Mouse (Mus musculus): ENCODE measurements around the gene Coro2b.

Gene Coro2b

DNA sequence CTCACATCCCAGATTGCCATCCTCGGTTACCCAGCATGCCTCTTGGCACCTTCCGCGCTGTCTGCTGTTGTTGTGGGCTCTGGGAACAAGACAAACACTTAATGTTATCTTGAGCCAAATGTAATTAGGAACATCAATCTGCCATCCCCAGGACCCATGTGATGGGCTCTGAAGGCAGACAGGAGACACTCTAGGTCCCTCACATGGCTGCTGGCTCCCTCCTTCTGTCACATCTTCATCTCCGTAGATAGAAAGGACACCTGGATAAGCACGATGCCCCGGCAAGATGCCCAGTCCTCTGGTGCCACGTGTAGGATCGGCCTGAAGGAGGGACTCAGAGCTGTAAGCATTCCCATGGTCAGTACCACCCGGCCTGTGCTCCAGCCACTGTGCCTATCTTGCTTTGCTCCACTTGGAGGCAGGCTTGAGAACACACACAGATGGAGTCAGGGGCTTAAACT, 2.4 kb upstream of the Coro2b start:
- no peak for DNase-seq (ENCODE audit: low spot score)

DNA sequence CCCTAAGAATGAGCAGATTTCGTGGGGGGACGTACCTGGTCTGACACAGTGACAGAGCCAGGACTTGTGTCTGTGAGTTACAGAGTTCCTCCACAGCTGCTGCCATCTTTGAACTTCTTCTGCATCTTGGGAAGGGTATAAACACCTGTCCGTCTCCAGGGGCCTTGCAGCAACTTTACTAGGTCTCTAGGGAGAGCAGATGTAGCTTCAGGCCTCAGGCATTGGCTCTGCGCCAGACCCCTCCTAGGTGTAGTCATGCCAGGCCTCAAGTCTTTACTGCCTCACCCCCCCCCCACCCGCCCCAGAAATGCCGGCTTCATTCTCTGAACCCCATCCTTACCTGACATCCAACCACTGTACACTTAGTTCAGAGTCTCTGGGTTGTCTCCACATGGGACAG, 1.1 kb upstream of the Coro2b start:
- no peak for DNase-seq (ENCODE audit: low spot score)

DNA sequence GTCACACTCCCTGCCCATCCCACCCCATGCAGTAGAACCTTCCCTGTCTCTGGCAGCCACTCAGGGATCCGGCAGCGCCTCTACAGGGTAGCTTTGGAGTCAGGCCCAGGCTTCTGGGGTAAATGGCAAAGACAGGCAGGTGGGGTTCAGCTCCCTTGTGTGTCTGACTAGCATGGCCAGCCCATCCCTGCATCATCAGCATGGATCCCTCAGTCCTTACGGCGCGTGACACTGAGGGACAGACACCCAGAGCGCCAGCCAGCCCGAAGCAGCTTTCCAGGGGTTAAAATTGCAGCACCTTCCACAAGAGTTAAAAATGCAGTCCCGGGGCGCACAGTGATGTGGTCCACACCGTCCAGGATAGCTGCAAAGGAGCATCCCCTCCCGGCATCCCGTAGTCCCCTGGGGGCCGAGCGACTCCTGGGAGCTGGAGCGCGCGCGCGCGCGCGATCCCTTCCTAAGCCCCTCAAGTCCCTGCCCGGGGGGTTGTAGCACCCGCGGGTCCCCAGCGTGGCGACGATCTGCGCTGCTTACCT, 657 bp downstream of the Coro2b start:
- DNase-seq (ENCODE audit: low spot score): no peak

DNA sequence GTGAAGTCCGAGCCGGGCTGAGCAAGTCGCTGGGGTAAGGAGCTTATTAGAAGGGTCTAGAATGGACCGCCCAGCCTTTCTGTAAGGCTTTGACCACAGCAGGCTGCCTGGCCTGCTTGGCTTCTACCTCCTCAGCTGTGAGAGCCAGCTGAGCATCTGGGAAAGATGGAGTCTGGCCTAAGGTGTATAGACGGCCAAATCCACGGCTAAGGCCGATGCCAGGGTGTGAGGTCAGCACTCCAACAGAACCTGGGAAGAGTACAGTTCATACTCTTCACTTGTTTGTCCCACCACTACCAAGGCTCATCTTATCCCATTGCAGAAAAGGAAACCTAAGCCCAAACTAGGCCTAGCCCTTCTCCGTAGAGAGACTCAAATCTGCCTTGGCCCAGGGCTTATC, 1.3 kb downstream of the Coro2b start:
- no peak for DNase-seq (ENCODE audit: low spot score)

DNA sequence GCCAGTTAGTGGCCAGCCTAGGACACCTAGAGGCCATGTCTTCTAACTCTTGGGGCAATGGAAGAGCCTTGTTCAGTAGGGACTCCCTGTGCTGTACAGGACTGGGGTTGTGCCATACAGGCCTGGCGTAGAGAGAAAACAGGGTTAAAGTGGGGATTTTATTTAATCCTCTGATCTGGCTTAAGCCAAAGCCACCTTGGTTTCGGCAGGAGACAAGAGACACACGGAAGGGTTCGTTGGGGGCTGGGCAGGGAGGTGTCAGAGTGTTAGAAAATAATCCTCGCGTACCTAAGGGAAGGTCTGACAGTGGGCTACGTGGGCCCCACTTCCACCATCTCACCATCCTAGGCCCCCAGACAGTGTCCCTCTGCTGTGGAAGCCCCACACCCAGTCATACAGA, 2.2 kb downstream of the Coro2b start:
- no peak for DNase-seq (ENCODE audit: low spot score)

DNA sequence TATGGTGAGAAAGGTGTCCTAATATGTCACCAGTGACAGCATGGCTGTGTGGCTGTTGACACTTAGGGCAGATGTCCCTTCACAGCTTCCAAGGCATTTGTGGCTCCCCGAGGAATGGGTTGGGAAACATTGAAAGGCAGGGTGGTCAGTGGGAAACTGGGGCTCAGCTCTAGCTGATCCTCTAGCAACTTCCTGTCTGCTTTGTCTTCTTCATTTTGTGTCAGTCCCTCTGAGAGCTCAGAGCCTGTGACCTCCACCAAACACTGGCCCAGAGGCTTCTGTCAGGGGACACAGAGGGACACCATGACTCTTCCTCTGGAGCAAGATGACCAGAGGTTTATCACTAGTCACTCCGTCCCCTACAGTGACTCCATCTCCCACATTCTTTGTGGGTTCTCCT, 2.7 kb downstream of the Coro2b start:
- no peak for DNase-seq (ENCODE audit: low spot score)

DNA sequence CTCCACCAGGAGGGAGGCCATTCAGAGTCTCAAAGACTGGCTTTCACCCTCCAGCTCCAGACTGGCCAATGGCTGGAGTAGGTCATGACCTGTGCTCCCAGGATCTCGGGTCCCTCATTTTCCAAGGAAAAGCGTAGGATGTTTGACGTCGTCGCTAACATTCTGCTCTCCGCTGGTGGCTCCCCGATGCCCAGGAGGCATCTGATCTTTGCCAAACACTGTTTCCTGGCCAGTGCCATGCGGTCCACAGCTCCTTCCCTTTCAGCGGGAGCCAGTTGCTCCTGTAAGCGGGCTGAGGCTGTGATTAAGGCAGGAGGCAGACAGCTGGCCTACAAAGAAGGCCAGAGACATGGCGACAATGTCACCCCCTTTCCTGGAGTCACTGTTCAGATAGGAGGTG, 4.0 kb downstream of the Coro2b start:
- DNase-seq (ENCODE audit: low spot score): no peak

DNA sequence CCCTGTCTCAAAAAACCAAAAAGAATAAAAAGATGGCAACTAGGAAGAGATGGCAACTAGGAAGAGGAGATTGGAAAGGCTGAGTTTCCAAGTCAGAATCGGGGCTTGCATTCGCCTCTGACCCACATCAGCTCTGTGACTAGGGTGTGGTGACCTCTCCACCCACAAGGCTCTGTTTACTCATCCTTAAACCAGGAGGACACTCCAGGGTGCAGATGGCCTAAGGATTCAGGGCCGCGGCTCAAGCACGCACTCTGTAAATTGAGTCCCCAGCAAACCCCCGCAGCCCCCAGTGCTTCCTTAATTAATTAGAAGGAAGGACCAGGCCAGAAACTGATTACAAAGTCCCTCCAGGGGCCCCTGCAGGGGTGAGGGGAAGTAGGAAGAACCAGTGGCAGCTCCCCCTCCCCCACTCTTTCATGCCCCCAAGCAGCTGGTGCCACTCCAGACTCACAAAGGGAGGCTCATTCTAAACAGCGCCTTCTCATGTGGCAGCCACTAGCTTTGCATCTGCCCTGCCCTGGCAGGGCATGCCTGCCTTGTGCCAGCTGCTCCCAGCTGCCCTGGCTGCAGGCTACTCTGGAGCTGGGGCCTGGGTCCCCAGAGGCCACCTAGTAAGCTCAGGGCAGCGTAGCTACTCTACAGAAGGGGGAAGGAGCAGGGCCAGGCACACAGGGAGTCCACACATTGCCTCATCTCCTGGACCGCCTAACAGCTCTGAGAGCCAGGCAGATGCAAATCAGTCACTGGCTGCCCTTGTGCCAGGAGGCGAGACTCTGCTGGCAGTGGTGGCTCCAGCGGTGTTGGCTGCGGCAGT, 5.2 kb downstream of the Coro2b start:
- DNase-seq (ENCODE audit: low spot score): no peak

DNA sequence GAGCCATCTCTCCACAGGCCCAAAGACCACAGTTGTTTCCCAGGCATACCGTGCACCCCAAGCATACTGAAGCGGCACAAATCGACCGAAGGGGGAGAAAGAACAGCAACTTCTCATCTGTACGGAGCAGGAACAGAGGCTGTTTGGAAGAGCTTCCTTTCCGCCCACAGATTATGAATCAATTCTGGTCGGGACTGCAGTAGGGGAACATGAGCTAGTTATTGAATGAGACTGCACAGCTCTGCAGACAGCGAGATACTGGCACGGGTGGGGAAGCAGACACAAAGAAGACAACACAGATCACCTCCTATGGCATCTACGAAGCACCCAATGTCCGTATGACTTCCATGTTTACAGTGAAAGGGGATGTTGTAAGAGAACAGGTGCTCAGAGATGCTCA, 8.3 kb downstream of the Coro2b start:
- no peak for DNase-seq (ENCODE audit: low spot score)

DNA sequence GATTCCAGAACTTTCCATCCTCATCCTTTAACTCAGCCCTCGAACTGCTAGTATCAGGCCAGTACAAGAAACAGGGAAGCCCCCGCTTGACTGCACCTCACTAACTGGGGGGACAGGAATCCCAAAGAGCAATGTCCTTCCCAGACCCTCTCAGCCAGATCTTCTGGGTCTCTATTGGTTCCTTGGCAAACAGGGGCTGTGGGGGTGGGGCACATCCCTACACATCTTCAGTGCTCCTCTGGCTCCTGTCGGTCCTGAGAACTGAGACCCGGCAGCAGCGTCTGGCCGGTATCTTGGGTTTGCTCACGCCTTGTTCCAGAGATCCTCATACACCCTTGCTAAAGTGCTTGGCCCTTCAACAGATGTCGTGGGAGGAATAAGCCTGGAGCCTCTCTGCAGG, 10.0 kb downstream of the Coro2b start:
- no peak for DNase-seq (ENCODE audit: low spot score)

DNA sequence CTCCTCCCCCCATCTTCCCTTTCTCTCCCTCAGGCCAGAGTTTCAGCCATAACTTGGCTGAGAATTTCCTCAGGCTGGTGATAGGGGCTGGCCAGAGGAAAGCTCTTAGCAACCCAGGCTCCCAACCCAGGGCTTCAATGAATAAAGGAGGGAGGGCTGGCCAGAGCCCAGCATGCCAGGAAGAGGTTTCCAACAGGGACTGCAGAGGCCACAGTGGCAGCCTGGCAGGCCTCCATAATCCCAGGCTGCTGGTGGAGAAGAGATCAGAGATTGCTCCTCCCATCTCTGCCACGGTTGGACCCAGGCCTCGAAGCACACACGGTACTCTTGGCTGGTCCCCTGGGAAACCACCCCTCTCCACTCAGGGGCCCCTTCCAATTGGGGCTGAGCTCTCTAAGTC, 10.4 kb downstream of the Coro2b start:
- DNase-seq (ENCODE audit: low spot score): no peak

DNA sequence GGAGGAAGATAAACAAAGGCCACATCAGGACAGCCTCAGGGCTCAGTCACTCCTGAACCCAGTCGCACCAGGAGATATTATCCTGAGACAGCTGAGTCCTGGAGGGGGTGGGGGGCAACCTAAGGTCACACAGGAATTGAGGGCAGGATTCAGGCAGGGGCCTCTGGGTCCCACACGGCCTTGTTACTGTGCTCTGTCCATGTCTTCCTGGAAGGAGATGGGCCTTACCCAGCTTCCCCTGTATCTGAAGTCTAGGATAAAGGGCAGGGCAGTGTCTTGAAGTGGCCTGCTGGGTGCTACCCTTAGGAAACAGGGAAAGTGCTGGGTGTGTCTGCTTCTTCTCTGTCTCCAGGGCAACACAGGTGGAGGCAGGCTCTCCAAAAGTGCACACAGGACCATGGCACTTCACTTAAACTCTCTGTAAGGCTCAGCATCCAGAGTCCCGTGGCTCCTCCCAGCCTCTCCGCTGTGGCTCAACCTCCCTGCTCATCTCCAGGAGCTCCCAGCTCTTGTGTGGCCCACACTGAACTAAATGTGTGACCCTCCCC, 12.0 kb downstream of the Coro2b start:
- no peak for DNase-seq (ENCODE audit: low spot score)

DNA sequence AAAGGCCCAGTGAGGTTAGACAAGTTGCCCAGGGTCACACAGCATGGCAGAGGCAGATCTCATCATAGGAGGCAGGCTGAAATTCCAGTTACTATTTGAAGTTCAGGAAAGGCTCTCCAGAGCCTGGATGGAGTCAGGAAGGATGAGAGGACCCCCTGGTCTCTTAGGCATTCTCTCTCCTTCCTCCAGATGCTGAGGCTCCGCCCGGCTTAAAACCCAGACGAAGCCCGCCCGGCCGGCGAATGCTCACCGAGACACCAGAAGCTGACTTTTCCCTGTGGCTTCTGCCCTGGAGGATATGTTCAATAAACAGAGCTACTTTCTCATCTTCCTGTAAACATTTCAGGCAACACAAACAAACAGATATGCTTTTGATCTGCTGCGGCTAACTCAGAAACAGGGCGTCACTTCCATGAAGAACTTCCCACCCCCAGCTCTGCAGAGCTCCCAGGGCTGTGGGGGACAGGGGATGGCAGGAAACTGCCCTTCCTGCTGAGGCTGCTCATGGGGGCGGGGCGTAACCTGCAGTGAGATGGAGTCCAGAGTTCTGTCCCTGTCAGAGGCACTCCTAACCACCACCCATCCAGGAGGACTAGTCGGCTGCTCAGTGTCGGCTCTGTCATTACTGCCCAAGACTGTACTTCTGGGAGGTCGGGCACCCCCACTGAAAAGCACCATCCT, 13.9 kb downstream of the Coro2b start:
- no peak for DNase-seq (ENCODE audit: low spot score)

DNA sequence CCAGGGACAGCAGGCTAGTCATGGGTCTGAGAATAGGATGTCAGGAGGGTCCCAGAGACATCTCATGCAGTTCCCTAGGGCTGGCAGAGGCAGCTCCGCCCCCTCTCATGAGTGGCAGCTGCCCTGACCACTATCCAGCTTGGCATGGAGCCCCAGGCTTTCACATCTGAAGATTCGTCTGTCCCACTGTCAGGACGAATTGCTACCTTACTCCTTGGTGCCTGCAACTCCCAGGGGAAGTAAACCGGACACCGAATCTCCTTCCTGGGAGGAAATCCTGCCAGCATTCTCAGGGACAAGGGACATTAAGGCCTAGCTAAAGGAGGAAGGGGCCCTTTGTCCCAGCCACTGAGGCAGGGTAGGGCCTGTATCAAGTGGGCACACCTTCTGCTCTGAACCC, 14.6 kb downstream of the Coro2b start:
- DNase-seq (ENCODE audit: low spot score): no peak

DNA sequence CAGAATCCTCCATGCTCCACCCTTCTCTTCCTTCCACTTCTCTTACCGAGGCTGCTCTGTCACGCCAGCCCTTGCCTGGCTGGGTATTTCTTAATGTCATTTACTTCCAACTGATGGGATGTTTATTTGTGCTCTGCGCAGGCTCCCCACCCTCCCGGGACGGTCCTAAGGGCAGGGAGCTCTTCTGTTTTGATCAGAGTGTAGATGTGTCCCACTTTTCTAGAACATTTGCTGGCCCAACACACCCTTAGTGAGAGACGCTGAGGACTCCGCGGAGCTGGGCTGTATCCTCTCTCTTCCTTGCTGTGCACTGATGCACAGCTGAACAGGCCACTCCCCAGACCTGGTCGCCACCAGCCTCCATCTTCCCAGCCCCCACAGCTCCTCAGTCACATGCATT, 15.3 kb downstream of the Coro2b start:
- no peak for DNase-seq (ENCODE audit: low spot score)

DNA sequence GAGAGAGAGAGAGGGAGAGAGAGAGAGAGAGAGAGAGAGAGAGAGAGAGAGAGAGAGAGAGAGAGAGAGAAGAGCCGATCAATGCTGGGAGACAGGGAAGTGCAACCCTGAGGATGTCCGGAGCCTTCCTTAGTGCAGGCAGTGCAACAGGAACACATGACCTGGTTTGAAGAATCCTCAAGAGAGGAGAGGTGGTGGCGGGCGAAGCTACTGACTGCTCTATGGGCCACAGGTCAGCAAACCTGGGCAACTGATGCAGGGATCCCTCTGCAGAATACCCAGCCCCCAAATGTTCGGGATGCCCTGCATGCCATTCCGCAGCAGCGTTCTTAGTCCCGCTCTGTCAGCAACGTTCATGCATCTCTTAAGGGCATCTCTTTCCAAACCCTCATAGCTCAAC, 15.9 kb downstream of the Coro2b start:
- no peak for DNase-seq (ENCODE audit: low spot score)

DNA sequence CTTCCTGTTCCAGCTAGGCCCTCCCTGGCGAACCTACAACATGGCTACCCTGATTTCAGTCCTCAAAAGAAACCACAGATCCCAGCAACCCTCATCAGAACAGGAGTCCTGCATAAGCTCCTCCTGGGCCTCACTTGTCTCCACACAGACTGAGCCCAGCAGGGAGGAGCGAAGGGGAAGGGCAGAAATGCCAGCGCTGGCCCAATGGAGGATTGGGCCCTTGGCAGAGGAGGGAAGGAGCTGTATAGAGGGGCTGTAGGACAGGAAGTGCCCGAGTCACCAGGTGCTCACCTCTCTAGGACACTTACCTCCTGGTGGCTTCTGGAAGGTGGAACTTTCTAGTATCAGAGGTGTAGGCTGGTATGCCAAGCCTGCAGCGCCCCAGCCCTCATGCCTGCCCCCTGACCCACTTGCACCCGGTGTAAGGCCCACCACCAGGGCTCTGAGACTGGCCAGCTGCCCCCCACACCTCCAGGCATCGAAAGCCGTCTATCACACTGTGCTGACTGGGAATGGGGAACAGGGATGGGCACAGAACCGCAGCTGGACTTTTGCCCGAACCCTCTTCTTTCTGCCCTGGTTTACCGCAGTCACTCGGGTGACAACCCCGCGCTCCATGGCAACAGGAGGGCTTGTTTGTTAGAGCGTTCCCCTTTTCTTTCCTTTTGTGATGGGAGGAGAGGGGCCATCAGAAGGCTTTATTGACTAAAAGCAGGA, 16.9 kb downstream of the Coro2b start:
- no peak for DNase-seq (ENCODE audit: low spot score)

DNA sequence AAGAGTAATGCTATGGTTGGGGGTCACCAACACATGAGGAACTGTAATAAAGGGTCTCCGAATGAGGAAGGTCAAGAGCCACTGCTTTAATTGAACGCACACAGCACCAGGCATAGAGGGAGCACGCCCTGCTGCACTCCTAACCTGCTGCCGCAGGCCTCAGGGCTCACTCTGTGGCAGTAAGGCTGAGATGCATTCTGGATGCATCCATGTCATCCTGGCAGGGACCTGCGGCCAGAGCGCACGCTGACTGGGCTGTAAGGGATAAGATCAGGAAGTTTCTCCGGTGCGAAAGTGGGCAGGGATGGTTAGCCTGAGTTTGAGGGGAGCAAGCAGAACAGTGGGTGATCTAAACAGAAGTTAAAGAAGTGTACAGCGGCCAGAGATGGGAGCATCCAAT, 17.5 kb downstream of the Coro2b start:
- no peak for DNase-seq (ENCODE audit: low spot score)

DNA sequence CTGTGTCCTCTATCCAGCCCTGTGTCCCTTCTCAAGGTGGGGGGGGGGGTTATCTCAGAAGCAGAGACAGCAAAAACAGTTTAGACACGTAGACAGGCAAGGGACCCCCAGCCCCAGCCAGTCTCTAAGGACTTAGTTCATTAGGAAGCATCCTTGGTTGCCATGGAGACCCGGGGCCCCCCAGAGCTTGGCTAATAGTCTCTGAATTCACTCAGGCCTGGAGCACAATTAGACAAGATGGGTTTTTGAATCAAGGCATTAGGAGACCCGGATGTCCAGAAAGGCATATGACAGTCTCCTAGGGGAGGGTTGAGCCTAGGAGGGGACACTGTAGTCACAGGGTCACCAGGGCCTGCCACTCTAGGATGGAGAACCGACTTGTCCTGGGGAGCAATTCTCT, 18.3 kb downstream of the Coro2b start:
- DNase-seq (ENCODE audit: low spot score): no peak

DNA sequence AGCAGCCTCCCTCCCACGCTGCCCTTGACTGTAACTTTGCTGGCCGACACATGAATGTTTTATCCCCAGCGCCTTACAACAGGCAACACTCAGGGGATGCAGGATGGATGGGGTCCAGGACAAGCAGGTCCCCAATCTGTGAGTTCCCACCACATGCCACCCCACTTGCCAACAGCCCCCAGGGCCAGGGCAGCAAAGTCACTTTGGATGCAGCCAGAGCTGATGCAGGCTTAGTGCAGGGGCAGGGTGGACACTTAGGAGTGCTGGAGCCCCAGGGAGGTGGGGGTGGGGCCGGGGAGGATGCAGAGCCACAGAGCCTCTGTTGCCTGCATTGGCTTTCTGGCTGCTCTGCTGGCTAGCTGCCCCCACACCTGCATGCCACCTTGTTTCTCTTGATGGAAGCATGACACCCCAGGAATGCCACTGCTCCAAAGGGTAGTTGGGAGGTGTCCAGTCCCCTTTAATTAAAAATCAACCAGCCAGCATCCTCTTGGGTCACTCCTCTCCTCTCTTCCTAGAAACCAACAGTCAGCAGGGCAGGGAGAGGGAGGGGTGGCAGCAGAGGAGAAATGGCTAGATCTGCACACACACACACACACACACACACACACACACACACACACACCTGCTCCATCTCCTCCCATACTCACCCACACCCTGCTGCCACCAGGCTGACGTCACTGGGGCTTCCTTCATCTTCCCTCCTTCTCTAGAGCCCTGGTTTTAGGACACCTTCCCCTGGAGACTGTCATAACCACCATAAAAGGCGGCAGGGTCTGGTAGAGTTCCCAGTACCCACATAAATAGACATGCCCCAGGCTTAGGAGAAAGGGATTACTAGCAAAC, 19.5 kb downstream of the Coro2b start:
- no peak for DNase-seq (ENCODE audit: low spot score)

DNA sequence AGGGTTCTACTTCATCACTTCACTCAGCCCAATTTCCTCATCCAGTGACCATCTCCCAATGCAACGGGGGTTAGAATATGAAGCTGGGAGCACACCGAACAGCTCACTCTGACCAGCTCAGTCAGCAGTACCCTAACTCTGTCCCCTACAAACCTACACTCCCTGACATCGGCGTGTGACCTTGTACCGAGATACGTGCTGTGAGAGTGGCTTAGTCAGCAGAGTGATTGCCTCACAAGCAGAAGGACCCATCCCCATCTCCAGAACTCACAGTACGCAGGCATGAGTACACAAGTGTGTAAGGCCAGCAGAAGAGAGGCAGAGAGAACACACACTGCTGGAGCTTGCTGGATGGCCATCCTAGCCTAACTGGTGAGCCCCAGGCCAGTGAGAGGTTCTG, 21.7 kb downstream of the Coro2b start:
- no peak for DNase-seq (ENCODE audit: low spot score)

Data from ovary, postnatal 14 days (tissue).